Mouse (Mus musculus) embryonic fibroblast, embryonic 13.5 days (primary cell): ENCODE measurements at regions not wholly inside any gene's neighbourhood (a gene's known extent, or its start where the extent isn't known, plus 50 kb on each side); places are given as distances from the start of the nearest gene placed in this dataset.
"Not testable (repeated sequence)": the region's sequence is repeated elsewhere in the genome, so short reads cannot be mapped to it uniquely, and the experiment has no call there.

Experiments used
- H3K27ac ChIP-seq: 2 replicates; pipeline ENCODE4 v1.5.1; 2012; ENCODE audit warnings: low read length, control low read depth, inconsistent platforms; ENCODE audit not compliant: insufficient read depth
- H3K4me1 ChIP-seq: 2 replicates; pipeline ENCODE4 v1.6.1; 2011; ENCODE audit warnings: low read length; ENCODE audit not compliant: control insufficient read depth, insufficient read depth
- H3K4me3 ChIP-seq: 2 replicates; pipeline ENCODE4 v1.5.1; 2011; ENCODE audit warnings: mild to moderate bottlenecking, control low read depth, low read length; ENCODE audit not compliant: insufficient read depth
- CTCF ChIP-seq: IDR thresholded peaks from 2 replicates; pipeline ENCODE4 v1.5.1; 2011; ENCODE audit warnings: mild to moderate bottlenecking, control low read depth, low read length, moderate library complexity, borderline replicate concordance; ENCODE audit not compliant: insufficient read depth
- POLR2A ChIP-seq: IDR thresholded peaks from 2 replicates; pipeline ENCODE4 v1.6.1; 2011; ENCODE audit warnings: low read depth, mild to moderate bottlenecking, control low read depth, low read length, moderate library complexity

- Histone ChIP-seq H3K4me1 (0 out of 2 replicates have a peak, but pooled peaks cover 2% of the 10 kb centered on the region), H3K27ac (no peak overlapping the region), H3K4me3 (no peak overlapping the region)
- TF ChIP-seq CTCF (no peak), POLR2A (no peak)
Measured at GRCm38 (mm10) chr16:30697209-30697608, 97.7 kb downstream of the Fam43a start.

- no peaks in the 10 kb centered on the region for H3K4me1 ChIP-seq
- no peak overlapping the region for H3K27ac ChIP-seq
- TF ChIP-seq POLR2A: no peak
- no peak for TF ChIP-seq CTCF
- no peak overlapping the region for H3K4me3 ChIP-seq
Measured at GRCm38 (mm10) chr16:30697806-30698205, 98.3 kb downstream of the Fam43a start.

DNA sequence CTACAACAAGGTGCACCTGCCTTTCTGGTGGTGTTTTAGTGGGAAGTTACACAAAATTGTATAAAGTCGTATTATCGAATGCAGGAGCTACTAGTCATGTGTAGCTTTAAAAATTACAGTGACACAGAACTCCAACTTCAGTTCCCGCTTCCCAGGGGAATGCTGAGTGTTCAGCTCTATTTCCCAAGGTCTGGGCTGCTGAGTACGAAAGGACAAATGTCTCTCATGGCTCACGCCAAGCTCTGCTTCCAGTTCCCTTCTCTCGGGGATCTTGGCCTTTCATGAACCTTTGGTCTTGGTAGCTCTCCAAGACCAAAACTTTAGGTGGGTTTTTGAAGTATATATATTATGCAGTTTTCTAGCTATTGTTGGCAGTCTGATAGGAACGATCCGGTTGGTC is 104.3 kb downstream of the Fam43a start:
- no peak for TF ChIP-seq CTCF
- TF ChIP-seq POLR2A: no peak
- H3K4me3 ChIP-seq: no peak overlapping the region
- H3K4me1 ChIP-seq: no peaks in the 10 kb centered on the region
- no peak overlapping the region for H3K27ac ChIP-seq

- Histone ChIP-seq H3K27ac (no peak overlapping the region), H3K4me1 (no peaks in the 10 kb centered on the region), H3K4me3 (no peak overlapping the region)
Measured at GRCm38 (mm10) chr16:30709501-30709900, 110.0 kb downstream of the Fam43a start.

DNA sequence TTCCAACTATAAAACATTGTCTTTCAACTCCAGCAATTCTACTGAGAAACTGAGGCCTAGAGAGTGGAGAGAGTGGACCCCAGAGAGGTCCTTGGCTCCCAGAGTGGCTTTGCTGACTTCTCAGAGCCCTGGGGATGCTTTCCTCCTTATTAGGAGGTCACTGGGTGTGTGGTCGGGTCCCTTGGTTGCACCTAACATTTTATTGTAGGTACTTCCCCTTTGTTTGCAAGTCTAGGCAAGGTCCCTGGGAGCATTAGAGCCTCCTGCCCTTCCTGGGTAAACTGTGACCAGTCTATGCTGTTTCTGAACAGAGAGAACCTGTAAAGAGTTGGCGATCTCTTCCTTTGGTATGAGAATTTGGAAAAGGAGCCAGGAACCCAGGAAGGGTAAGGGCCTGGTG is 110.5 kb downstream of the Fam43a start:
- no peak for TF ChIP-seq CTCF
- TF ChIP-seq POLR2A: no peak
- Histone ChIP-seq H3K4me3 (no peak overlapping the region), H3K4me1 (no peaks in the 10 kb centered on the region), H3K27ac (no peak overlapping the region)

More at GRCm38 (mm10) chr16:30709501-30709900, 110.0 kb downstream of the Fam43a start:
- no peak for TF ChIP-seq POLR2A
- no peak for TF ChIP-seq CTCF

GRCm38 (mm10) chr16:30712570-30712969 is 113.0 kb downstream of the Fam43a start:
- TF ChIP-seq CTCF (no peak), POLR2A (no peak)
- H3K4me3 ChIP-seq: no peak overlapping the region
- H3K27ac ChIP-seq: no peak overlapping the region
- no peaks in the 10 kb centered on the region for H3K4me1 ChIP-seq

DNA sequence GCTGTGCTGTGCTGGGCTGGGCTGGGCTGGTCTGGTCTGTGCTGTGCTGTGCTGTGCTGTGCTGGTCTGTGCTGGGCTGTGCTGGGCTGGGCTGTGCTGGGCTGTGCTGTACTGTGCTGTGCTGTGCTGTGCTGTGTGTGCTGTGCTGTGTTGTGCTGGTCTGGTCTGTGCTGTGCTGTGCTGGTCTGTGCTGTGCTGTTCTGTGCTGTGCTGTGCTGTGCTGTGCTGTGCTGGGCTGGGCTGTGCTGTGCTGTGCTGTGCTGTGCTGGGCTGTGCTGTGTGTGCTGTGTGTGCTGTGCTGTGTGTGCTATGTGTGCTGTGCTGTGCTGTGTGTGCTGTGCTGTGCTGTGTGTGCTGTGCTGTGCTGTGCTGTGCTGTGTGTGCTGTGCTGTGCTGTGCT is 118.1 kb downstream of the Fam43a start:
- H3K4me3 ChIP-seq, H3K27ac ChIP-seq, H3K4me1 ChIP-seq: not testable (repeated sequence)

DNA sequence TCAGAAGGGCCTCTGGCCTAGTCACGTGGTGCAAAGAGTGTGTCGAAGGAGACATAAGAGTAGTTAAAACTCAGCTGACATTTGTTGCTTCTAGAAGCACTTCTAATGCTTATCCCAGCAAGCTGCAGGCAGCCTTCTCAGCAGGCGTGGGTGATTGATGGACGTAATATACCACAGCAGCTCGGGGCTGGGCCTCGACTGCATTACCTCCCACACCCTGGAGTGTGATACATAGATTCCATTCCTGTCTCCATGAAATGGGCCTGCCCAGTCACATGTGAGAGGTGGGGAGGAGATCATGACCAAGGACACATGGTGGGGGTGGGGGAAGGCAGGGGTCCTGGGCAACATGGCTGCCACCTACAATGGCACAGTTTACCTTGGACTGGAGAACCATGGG is 121.3 kb downstream of the Fam43a start:
- Histone ChIP-seq H3K4me1 (no peaks in the 10 kb centered on the region), H3K27ac (no peak overlapping the region), H3K4me3 (no peak overlapping the region)
- TF ChIP-seq POLR2A (no peak), CTCF (no peak)

DNA sequence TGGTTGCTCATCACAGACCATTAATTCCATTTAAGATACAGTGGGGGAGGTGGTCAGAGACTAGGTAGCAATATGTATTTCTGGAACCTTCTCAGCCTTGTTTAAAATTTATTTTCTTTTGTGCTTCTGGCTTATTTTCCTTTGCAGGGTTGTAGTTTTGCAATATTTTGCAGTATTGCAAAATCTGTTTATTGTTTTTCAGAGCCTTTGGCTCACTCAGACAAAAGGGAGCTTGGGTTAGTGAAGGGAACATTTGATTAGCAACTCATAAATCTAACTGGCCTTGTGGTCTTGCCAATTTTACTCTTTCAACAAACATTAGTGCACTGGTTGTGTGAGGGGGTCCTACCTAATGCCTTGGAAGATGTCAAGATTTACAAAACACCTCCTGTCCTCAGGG is 121.7 kb downstream of the Fam43a start:
- Histone ChIP-seq H3K4me1 (no peaks in the 10 kb centered on the region), H3K4me3 (no peak overlapping the region), H3K27ac (no peak overlapping the region)
- TF ChIP-seq CTCF (no peak), POLR2A (no peak)

DNA sequence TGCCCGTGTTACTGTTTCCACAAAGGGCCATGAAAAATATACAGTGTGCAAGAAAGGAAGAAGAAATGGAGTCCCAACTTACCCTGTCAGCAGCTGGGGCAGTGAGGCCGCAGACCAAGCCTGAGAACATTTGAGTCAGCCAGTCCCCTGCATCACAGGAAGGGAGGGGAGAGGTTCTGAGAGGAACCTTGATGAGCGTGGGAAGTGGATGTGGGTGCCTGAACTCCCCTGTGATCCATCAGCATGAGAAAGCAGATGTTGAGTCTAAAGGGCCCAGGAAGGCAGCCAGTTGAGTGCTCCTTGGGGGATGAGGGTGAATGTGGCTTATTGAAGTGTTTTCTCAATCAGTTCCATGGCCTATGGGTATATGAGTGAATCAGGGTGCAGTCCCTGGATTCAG is 122.8 kb downstream of the Fam43a start:
- TF ChIP-seq POLR2A (no peak), CTCF (no peak)
- no peaks in the 10 kb centered on the region for H3K4me1 ChIP-seq
- no peak overlapping the region for H3K4me3 ChIP-seq
- no peak overlapping the region for H3K27ac ChIP-seq

- TF ChIP-seq POLR2A (no peak), CTCF (no peak)
- Histone ChIP-seq H3K4me1 (no peaks in the 10 kb centered on the region), H3K27ac (no peak overlapping the region), H3K4me3 (no peak overlapping the region)
Measured at GRCm38 (mm10) chr16:30724591-30724990, 125.1 kb downstream of the Fam43a start.
